Mouse (Mus musculus) gastrocnemius, adult 8-10 months (tissue): ENCODE data around the gene Pard3b. TPM values are rescaled to one million over a fixed set of nuclear protein-coding genes. Genes with fewer than 3 reads are reported as not detected.
"Not testable (repeated sequence)": the region's sequence is repeated elsewhere in the genome, so short reads cannot be mapped to it uniquely, and the experiment has no call there.

Source experiments
- DNase-seq, 2 experiments: peaks; one replicate each; pipeline ENCODE4 v3.0.0; 2022; ENCODE audit warnings: low spot score in 2 of 2
- total RNA-seq, 4 experiments: library from RNA; stranded (reverse); gene quantifications; 2 replicates each; pipeline ENCODE4 v1.2.4; 2022

Gene Pard3b
- total RNA-seq, 4 experiments from 2014 or later = 4.6 to 6.6 (median 5.1) TPM

- no peak for DNase-seq
These were observed 926.6 kb downstream of the Pard3b start for GRCm38 (mm10) chr1:62565120-62565809.

GRCm38 (mm10) chr1:62566596-62566995, 928.0 kb downstream of the Pard3b start:
- no peak for DNase-seq

- no peak for DNase-seq
These were observed 938.4 kb downstream of the Pard3b start for GRCm38 (mm10) chr1:62576939-62577590.

- no peak for DNase-seq
These were observed 940.6 kb downstream of the Pard3b start for GRCm38 (mm10) chr1:62579024-62579765.

GRCm38 (mm10) chr1:62580314-62580935, 941.8 kb downstream of the Pard3b start:
- DNase-seq = no peak

- no peak for DNase-seq
These were observed 943.9 kb downstream of the Pard3b start for GRCm38 (mm10) chr1:62582476-62582875.

- DNase-seq = no peak
These were observed 948.9 kb downstream of the Pard3b start for GRCm38 (mm10) chr1:62587536-62587935.

- DNase-seq = peak in 1 of 2 experiments; percentile 4
These were observed 952.8 kb downstream of the Pard3b start for GRCm38 (mm10) chr1:62591296-62592031.

- no peak for DNase-seq
These were observed 956.8 kb downstream of the Pard3b start for GRCm38 (mm10) chr1:62595401-62595800.

- DNase-seq = no peak
These were observed 959.3 kb downstream of the Pard3b start for GRCm38 (mm10) chr1:62597751-62598400.

- DNase-seq = no peak
These were observed 959.9 kb downstream of the Pard3b start for GRCm38 (mm10) chr1:62598551-62598950.

- DNase-seq = not testable (repeated sequence)
These were observed 966.0 kb downstream of the Pard3b start for GRCm38 (mm10) chr1:62604644-62605043.

GRCm38 (mm10) chr1:62618109-62618665, 979.6 kb downstream of the Pard3b start:
- DNase-seq = no peak

GRCm38 (mm10) chr1:62619456-62619855, 980.8 kb downstream of the Pard3b start:
- no peak for DNase-seq

GRCm38 (mm10) chr1:62622447-62622846, 983.8 kb downstream of the Pard3b start:
- DNase-seq = no peak

- DNase-seq = no peak
These were observed 985.5 kb downstream of the Pard3b start for GRCm38 (mm10) chr1:62624166-62624565.

GRCm38 (mm10) chr1:62624836-62625235, 986.2 kb downstream of the Pard3b start:
- DNase-seq = no peak

GRCm38 (mm10) chr1:62625332-62625731, 986.7 kb downstream of the Pard3b start:
- no peak for DNase-seq

- DNase-seq = no peak
These were observed 987.3 kb downstream of the Pard3b start for GRCm38 (mm10) chr1:62625819-62626505.

- DNase-seq = no peak
These were observed 991.3 kb downstream of the Pard3b start for GRCm38 (mm10) chr1:62629952-62630351.
